Mouse (Mus musculus): Measurements from ENCODE around the gene Ren1. TPM values are rescaled to one million over a fixed set of nuclear protein-coding genes. Genes with fewer than 3 reads are reported as not detected.
A peak's percentile ranks its signal among the peaks of the same experiment; 100 is the strongest.

Ren1 gene
- polyA plus RNA-seq, 1 experiment from 2014 or later, result 0.88 TPM

- no peak overlapping the region for H3K27ac ChIP-seq (ENCODE audit: low read depth)
- no peak for DNase-seq
- no peaks in the 10 kb centered on the region for H3K4me1 ChIP-seq (ENCODE audit: insufficient read depth)
- no peak for TF ChIP-seq CTCF (IDR thresholded peaks at IDR 0.05; ENCODE audit: low read depth)
- TF ChIP-seq EP300 (IDR thresholded peaks at IDR 0.05; ENCODE audit: low read depth), result no peak
- no peak overlapping the region for H3K4me2 ChIP-seq (ENCODE audit: low read depth, low read length)
- H3K9ac ChIP-seq (replicated peaks), result no peak overlapping the region
- no peak overlapping the region for H3K4me3 ChIP-seq (ENCODE audit: low read depth, low read length)
- 40% methylated on average over 5 of the region's 5 CpGs for WGBS (ENCODE audit: insufficient replicate concordance)
- no peaks in the 10 kb centered on the region for H3K36me3 ChIP-seq (replicated peaks; ENCODE audit: insufficient read depth, low read length)
- no peaks in the 10 kb centered on the region for H3K27me3 ChIP-seq (ENCODE audit: insufficient read depth, low read length)
- no peaks in the 10 kb centered on the region for H3K9me3 ChIP-seq (ENCODE audit: low read length)
- ATAC-seq, result no peak
Observed at GRCm38 (mm10) chr1:133323333-133323732, 27.0 kb upstream of the Ren1 start.

- peaks cover 9% of the 10 kb centered on the region; the same call in 1 of the 2 replicates for H3K4me1 ChIP-seq (ENCODE audit: insufficient read depth)
- no peak overlapping the region for H3K9ac ChIP-seq (replicated peaks)
- H3K9me3 ChIP-seq (ENCODE audit: low read length), result no peaks in the 10 kb centered on the region
- DNase-seq (no peak), ATAC-seq (no peak)
- peaks cover 12% of the 10 kb centered on the region for H3K27me3 ChIP-seq (ENCODE audit: insufficient read depth, low read length)
- no peak overlapping the region for H3K4me3 ChIP-seq (ENCODE audit: low read depth, low read length)
- H3K36me3 ChIP-seq (replicated peaks; ENCODE audit: insufficient read depth, low read length), result no peaks in the 10 kb centered on the region
- H3K4me2 ChIP-seq (ENCODE audit: low read depth, low read length), result no peak overlapping the region
- 77% methylated on average over 8 of the region's 8 CpGs for WGBS (ENCODE audit: insufficient replicate concordance)
- TF ChIP-seq CTCF (IDR thresholded peaks at IDR 0.05; ENCODE audit: low read depth) (no peak), EP300 (IDR thresholded peaks at IDR 0.05; ENCODE audit: low read depth) (no peak)
- H3K27ac ChIP-seq (ENCODE audit: low read depth), result no peak overlapping the region
Observed at GRCm38 (mm10) chr1:133325951-133326350, 24.4 kb upstream of the Ren1 start.

- ATAC-seq (no peak), DNase-seq (no peak)
- Histone ChIP-seq H3K4me1 (ENCODE audit: insufficient read depth) (peaks cover 9% of the 10 kb centered on the region; the same call in 1 of the 2 replicates), H3K4me3 (ENCODE audit: low read depth, low read length) (no peak overlapping the region), H3K9ac (replicated peaks) (no peak overlapping the region), H3K36me3 (replicated peaks; ENCODE audit: insufficient read depth, low read length) (no peaks in the 10 kb centered on the region), H3K27me3 (ENCODE audit: insufficient read depth, low read length) (peaks cover 12% of the 10 kb centered on the region), H3K27ac (ENCODE audit: low read depth) (no peak overlapping the region), H3K4me2 (ENCODE audit: low read depth, low read length) (no peak overlapping the region), H3K9me3 (ENCODE audit: low read length) (no peaks in the 10 kb centered on the region)
- TF ChIP-seq EP300 (IDR thresholded peaks at IDR 0.05; ENCODE audit: low read depth) (no peak), CTCF (IDR thresholded peaks at IDR 0.05; ENCODE audit: low read depth) (peak; percentile 19; the same call in 1 of the 2 replicates)
- WGBS (ENCODE audit: insufficient replicate concordance), result 61% methylated on average over 5 of the region's 5 CpGs
Observed at GRCm38 (mm10) chr1:133327094-133327493, 23.2 kb upstream of the Ren1 start.

- Histone ChIP-seq H3K27me3 (ENCODE audit: insufficient read depth, low read length) (peaks cover 12% of the 10 kb centered on the region), H3K4me1 (ENCODE audit: insufficient read depth) (peaks cover 9% of the 10 kb centered on the region; the same call in 1 of the 2 replicates), H3K9me3 (ENCODE audit: low read length) (no peaks in the 10 kb centered on the region), H3K9ac (replicated peaks) (no peak overlapping the region), H3K27ac (ENCODE audit: low read depth) (no peak overlapping the region), H3K4me3 (ENCODE audit: low read depth, low read length) (no peak overlapping the region), H3K4me2 (ENCODE audit: low read depth, low read length) (no peak overlapping the region), H3K36me3 (replicated peaks; ENCODE audit: insufficient read depth, low read length) (no peaks in the 10 kb centered on the region)
- TF ChIP-seq EP300 (IDR thresholded peaks at IDR 0.05; ENCODE audit: low read depth) (no peak), CTCF (IDR thresholded peaks at IDR 0.05; ENCODE audit: low read depth) (no peak)
- DNase-seq (no peak), ATAC-seq (no peak)
- WGBS (ENCODE audit: insufficient replicate concordance), result 80% methylated on average over 6 of the region's 6 CpGs
Observed at GRCm38 (mm10) chr1:133328299-133328795, 22.0 kb upstream of the Ren1 start.

- TF ChIP-seq CTCF (IDR thresholded peaks at IDR 0.05; ENCODE audit: low read depth) (no peak), EP300 (IDR thresholded peaks at IDR 0.05; ENCODE audit: low read depth) (no peak)
- H3K4me3 ChIP-seq (ENCODE audit: low read depth, low read length), result peak overlapping the region; percentile 13; the same call in 1 of the 2 replicates
- H3K9me3 ChIP-seq (ENCODE audit: low read length), result no peaks in the 10 kb centered on the region
- ATAC-seq, result peak; percentile 59
- H3K4me2 ChIP-seq (ENCODE audit: low read depth, low read length), result peak overlapping the region; percentile 57
- H3K4me1 ChIP-seq (ENCODE audit: insufficient read depth), result peaks cover 9% of the 10 kb centered on the region; the same call in 1 of the 2 replicates
- no peak overlapping the region for H3K27ac ChIP-seq (ENCODE audit: low read depth)
- WGBS (ENCODE audit: insufficient replicate concordance), result 5% methylated on average over 34 of the region's 34 CpGs
- H3K36me3 ChIP-seq (replicated peaks; ENCODE audit: insufficient read depth, low read length), result no peaks in the 10 kb centered on the region
- no peak for DNase-seq
- H3K9ac ChIP-seq (replicated peaks), result peak overlapping the region; percentile 48; the same call in 1 of the 2 replicates
- H3K27me3 ChIP-seq (ENCODE audit: insufficient read depth, low read length), result peaks cover 12% of the 10 kb centered on the region
Observed at GRCm38 (mm10) chr1:133328896-133329637, 21.2 kb upstream of the Ren1 start.

- Histone ChIP-seq H3K9ac (replicated peaks) (peak overlapping the region; percentile 48; the same call in 1 of the 2 replicates), H3K9me3 (ENCODE audit: low read length) (no peaks in the 10 kb centered on the region), H3K36me3 (replicated peaks; ENCODE audit: insufficient read depth, low read length) (no peaks in the 10 kb centered on the region), H3K27ac (ENCODE audit: low read depth) (no peak overlapping the region), H3K4me1 (ENCODE audit: insufficient read depth) (peaks cover 9% of the 10 kb centered on the region; the same call in 1 of the 2 replicates), H3K4me2 (ENCODE audit: low read depth, low read length) (peak overlapping the region; percentile 57), H3K27me3 (ENCODE audit: insufficient read depth, low read length) (peaks cover 12% of the 10 kb centered on the region), H3K4me3 (ENCODE audit: low read depth, low read length) (peak overlapping the region; percentile 13; the same call in 1 of the 2 replicates)
- DNase-seq (no peak), ATAC-seq (no peak)
- WGBS (ENCODE audit: insufficient replicate concordance), result 26% methylated on average over 7 of the region's 7 CpGs
- TF ChIP-seq CTCF (IDR thresholded peaks at IDR 0.05; ENCODE audit: low read depth) (no peak), EP300 (IDR thresholded peaks at IDR 0.05; ENCODE audit: low read depth) (no peak)
Observed at GRCm38 (mm10) chr1:133329638-133329964, 20.7 kb upstream of the Ren1 start.
